Mouse (Mus musculus) midbrain, embryonic 14.5 days (tissue): ENCODE results near the gene Mgat4c. TPM values are rescaled to one million over a fixed set of nuclear protein-coding genes. Genes with fewer than 3 reads are reported as not detected.
A peak's percentile ranks its signal among the peaks of the same experiment; 100 is the strongest.

Source experiments
- ATAC-seq: fragments of 200-750 bp; cut with Nextera tagmentation; 2 replicates; pipeline ENCODE4 v1.8.0; 2017; ENCODE audit warnings: moderate number of reproducible peaks, moderate library complexity; ENCODE audit not compliant: low FRiP score, low TSS enrichment
- DNase-seq: peaks from one replicate; pipeline ENCODE4 v3.0.0-alpha.2; 2015
- H3K27ac ChIP-seq: fragments of 300-500 bp; sonication (generic); replicated peaks from 2 replicates; pipeline ENCODE4 v1.5.1; 2014; ENCODE audit warnings: mild to moderate bottlenecking, low read depth, low read length, moderate library complexity
- H3K27me3 ChIP-seq: fragments of 300-500 bp; sonication (generic); 2 replicates; pipeline ENCODE4 v1.6.1; 2014; ENCODE audit warnings: low read length, control low read depth, mixed read lengths; ENCODE audit not compliant: control insufficient read depth, insufficient read depth
- H3K36me3 ChIP-seq: fragments of 300-500 bp; sonication (generic); 2 replicates; pipeline ENCODE4 v1.6.1; 2014; ENCODE audit warnings: low read length, control low read depth; ENCODE audit not compliant: control insufficient read depth, insufficient read depth
- H3K4me1 ChIP-seq: fragments of 300-500 bp; sonication (generic); 2 replicates; pipeline ENCODE4 v1.6.1; 2014; ENCODE audit warnings: mild to moderate bottlenecking, antibody characterized with exemption, low read length, control low read depth; ENCODE audit not compliant: control insufficient read depth, insufficient read depth
- H3K4me2 ChIP-seq: fragments of 300-500 bp; sonication (generic); 2 replicates; pipeline ENCODE4 v1.6.1; 2014; ENCODE audit warnings: mild to moderate bottlenecking, low read length, moderate library complexity
- H3K4me3 ChIP-seq: fragments of 300-500 bp; sonication (generic); replicated peaks from 2 replicates; pipeline ENCODE4 v1.5.1; 2014; ENCODE audit warnings: low read depth, low read length
- H3K9ac ChIP-seq: fragments of 300-500 bp; sonication (generic); replicated peaks from 2 replicates; pipeline ENCODE4 v1.6.1; 2014; ENCODE audit warnings: mild to moderate bottlenecking, low read length, moderate library complexity
- H3K9me3 ChIP-seq: fragments of 300-500 bp; sonication (generic); 2 replicates; pipeline ENCODE4 v1.6.1; 2016; ENCODE audit warnings: low read length, control low read depth, mixed read lengths; ENCODE audit not compliant: control insufficient read depth
- WGBS: fragments of 180-500 bp; shearing (Covaris S2); extraction: QIAGEN DNeasy Blood & Tissue Kit; methylation state at CpG from one replicate; pipeline ENCODE4 v1.1.7; 2014; 5-methylcytosine and 5-hydroxymethylcytosine counted together
- polyA plus RNA-seq: library from polyadenylated mRNA; unstranded; fragments of >200 nt; fragmentation: Nextera tagmentation; extraction: Ambion mirVana; gene quantifications from 2 replicates; pipeline ENCODE4 v1.2.1, GENCODE M21; 2014

Gene Mgat4c
- polyA plus RNA-seq, 1 experiment from 2014 or later = 51.8 TPM

DNA sequence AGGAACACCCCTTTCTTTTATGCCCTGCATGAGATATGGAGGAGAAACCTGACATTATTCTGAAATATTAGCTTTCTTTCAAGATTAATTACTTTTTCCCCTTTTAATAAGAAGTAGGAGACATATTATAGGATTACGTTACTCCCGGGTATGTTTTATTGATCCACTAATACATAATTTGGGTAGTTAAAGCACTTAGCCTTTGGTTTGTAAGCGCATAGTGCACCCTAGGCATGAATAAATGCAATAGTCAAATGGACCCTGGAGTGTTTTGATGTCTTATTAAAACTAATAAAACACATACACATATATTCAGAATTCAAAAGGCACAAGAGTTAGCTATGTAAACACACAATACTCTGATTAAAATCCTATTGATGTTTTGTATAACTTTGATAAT lies 374.9 kb downstream of the Mgat4c start:
- DNase-seq = no peak
- Histone ChIP-seq H3K27ac (no peak overlapping the region), H3K27me3 (no peaks in the 10 kb centered on the region), H3K36me3 (no peaks in the 10 kb centered on the region), H3K9ac (no peak overlapping the region), H3K4me2 (no peak overlapping the region), H3K4me1 (no peaks in the 10 kb centered on the region), H3K9me3 (no peaks in the 10 kb centered on the region), H3K4me3 (no peak overlapping the region)
- no peak for ATAC-seq
- 63% methylated on average over 3 of the region's 3 CpGs for WGBS

DNA sequence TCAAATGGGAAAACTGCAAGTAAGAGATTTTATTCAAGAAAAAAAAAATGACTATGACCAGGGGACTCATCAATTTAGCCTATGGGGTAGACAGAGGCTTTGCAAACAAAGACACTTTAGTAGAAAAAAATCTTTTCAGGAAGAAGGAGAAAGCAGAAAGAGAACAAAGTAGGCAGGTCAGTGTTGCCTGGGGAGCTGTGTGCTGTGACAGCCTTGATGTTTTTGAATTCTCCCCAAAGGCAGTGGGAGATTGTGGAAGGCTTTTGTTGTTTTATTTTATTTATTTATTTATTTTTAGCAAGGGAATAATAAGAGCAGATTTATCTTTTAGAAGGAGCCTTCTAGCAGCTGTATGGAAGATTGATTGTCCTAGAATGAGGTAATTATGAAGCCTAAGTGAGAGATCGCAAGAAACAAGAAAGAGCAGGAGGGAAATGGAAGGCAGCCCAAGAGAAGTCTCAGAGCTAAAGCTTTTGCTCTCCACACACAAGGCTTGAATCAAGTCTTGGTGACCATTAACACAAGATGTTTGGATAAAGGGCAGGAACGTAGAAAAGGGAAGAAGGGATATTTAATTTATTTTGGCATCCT lies 375.8 kb downstream of the Mgat4c start:
- Histone ChIP-seq H3K4me2 (no peak overlapping the region), H3K27me3 (no peaks in the 10 kb centered on the region), H3K4me3 (no peak overlapping the region), H3K4me1 (no peaks in the 10 kb centered on the region), H3K36me3 (no peaks in the 10 kb centered on the region), H3K9me3 (no peaks in the 10 kb centered on the region), H3K27ac (no peak overlapping the region), H3K9ac (no peak overlapping the region)
- no peak; the same call in 1 of the 2 replicates for ATAC-seq
- 16% methylated on average over 2 of the region's 2 CpGs for WGBS
- peak; percentile 45 for DNase-seq

GRCm38 (mm10) chr10:102074541-102075398 lies 393.5 kb downstream of the Mgat4c start:
- no peaks in the 10 kb centered on the region for H3K27me3 ChIP-seq
- 0 out of 2 replicates have a peak, but pooled peaks cover 4% of the 10 kb centered on the region for H3K4me1 ChIP-seq
- H3K36me3 ChIP-seq = no peaks in the 10 kb centered on the region
- no peak overlapping the region for H3K9ac ChIP-seq
- H3K4me2 ChIP-seq = no peak overlapping the region
- 0 out of 2 replicates have a peak overlapping the region, but pooled peaks have one; percentile 26 for H3K27ac ChIP-seq
- ATAC-seq (no peak), DNase-seq (peak; percentile 32)
- H3K9me3 ChIP-seq = no peaks in the 10 kb centered on the region
- no peak overlapping the region for H3K4me3 ChIP-seq

- no peak for ATAC-seq
- WGBS = 77% methylated on average over 1 of the region's 1 CpGs
- Histone ChIP-seq H3K27me3 (no peaks in the 10 kb centered on the region), H3K27ac (no peak overlapping the region), H3K36me3 (no peaks in the 10 kb centered on the region), H3K9me3 (no peaks in the 10 kb centered on the region), H3K4me2 (no peak overlapping the region), H3K4me1 (no peaks in the 10 kb centered on the region), H3K9ac (no peak overlapping the region), H3K4me3 (no peak overlapping the region)
- no peak for DNase-seq
These were observed 441.9 kb downstream of the Mgat4c start for GRCm38 (mm10) chr10:102123153-102123552.

- no peaks in the 10 kb centered on the region for H3K9me3 ChIP-seq
- WGBS = 84% methylated on average over 4 of the region's 4 CpGs
- H3K27me3 ChIP-seq = no peaks in the 10 kb centered on the region
- no peak overlapping the region for H3K27ac ChIP-seq
- no peaks in the 10 kb centered on the region for H3K4me1 ChIP-seq
- no peaks in the 10 kb centered on the region for H3K36me3 ChIP-seq
- DNase-seq = no peak
- no peak for ATAC-seq
- H3K4me2 ChIP-seq = no peak overlapping the region
- no peak overlapping the region for H3K4me3 ChIP-seq
- H3K9ac ChIP-seq = no peak overlapping the region
These were observed 446.1 kb downstream of the Mgat4c start for GRCm38 (mm10) chr10:102127340-102127739.

DNA sequence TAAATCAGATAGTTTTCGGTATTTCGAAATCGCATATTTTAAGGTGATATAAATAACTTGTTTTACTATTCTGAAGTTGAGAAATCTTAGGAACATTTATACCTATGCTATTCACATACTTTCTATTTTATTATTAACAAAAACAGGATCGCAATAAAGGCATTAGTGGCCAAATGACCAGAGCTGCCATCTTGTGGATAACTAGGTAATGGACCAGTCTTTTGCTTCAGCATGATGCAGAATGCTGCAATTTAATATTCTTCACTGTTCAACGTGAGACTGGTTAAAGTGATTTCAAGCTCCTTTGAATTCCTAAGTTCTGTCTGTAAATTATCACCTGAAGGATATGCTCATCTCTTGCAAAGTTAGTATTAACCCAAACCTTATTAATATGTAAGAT lies 473.6 kb downstream of the Mgat4c start:
- Histone ChIP-seq H3K27ac (no peak overlapping the region), H3K4me3 (no peak overlapping the region), H3K9ac (no peak overlapping the region), H3K9me3 (no peaks in the 10 kb centered on the region), H3K4me2 (no peak overlapping the region), H3K27me3 (no peaks in the 10 kb centered on the region), H3K36me3 (no peaks in the 10 kb centered on the region), H3K4me1 (0 out of 2 replicates have a peak, but pooled peaks cover 2% of the 10 kb centered on the region)
- ATAC-seq (0 out of 2 replicates have a peak, but pooled peaks have one; percentile 29), DNase-seq (peak; percentile 78)
- WGBS = 72% methylated on average over 5 of the region's 5 CpGs

GRCm38 (mm10) chr10:102155853-102156252 lies 474.6 kb downstream of the Mgat4c start:
- WGBS = 44% methylated on average over 1 of the region's 1 CpGs
- DNase-seq (no peak), ATAC-seq (no peak)
- no peak overlapping the region for H3K27ac ChIP-seq
- H3K4me1 ChIP-seq = 0 out of 2 replicates have a peak, but pooled peaks cover 2% of the 10 kb centered on the region
- H3K27me3 ChIP-seq = no peaks in the 10 kb centered on the region
- H3K4me3 ChIP-seq = no peak overlapping the region
- no peak overlapping the region for H3K4me2 ChIP-seq
- H3K9me3 ChIP-seq = no peaks in the 10 kb centered on the region
- no peaks in the 10 kb centered on the region for H3K36me3 ChIP-seq
- no peak overlapping the region for H3K9ac ChIP-seq

DNA sequence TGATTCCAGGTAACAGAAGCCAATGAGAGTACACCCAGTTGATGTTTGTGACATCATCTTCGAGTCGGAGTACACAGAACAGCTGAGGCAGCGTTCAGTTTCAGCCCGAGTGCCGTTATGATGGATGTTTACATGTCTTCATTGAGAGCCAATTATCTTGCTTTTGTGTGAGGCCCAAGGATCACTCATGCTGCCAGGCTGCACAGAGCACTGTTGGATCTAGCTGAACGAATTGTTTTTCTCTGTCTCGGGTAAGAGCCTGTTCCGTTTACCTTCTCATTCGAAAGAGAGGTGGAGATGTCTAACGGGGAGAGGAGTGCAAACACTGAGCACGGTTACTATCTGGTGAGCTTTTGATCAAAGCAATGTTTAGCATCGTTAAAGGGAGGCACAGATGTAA lies 477.5 kb downstream of the Mgat4c start:
- Histone ChIP-seq H3K4me1 (0 out of 2 replicates have a peak, but pooled peaks cover 2% of the 10 kb centered on the region), H3K9ac (peak overlapping the region; percentile 50), H3K9me3 (no peaks in the 10 kb centered on the region), H3K27me3 (no peaks in the 10 kb centered on the region), H3K4me2 (peak overlapping the region; percentile 47), H3K36me3 (no peaks in the 10 kb centered on the region), H3K4me3 (peak overlapping the region; percentile 31), H3K27ac (peak overlapping the region; percentile 66)
- DNase-seq = peak; percentile 72
- WGBS = 18% methylated on average over 12 of the region's 12 CpGs
- ATAC-seq = peak; percentile 70; the same call in 1 of the 2 replicates
